In the genomic region with DNA sequence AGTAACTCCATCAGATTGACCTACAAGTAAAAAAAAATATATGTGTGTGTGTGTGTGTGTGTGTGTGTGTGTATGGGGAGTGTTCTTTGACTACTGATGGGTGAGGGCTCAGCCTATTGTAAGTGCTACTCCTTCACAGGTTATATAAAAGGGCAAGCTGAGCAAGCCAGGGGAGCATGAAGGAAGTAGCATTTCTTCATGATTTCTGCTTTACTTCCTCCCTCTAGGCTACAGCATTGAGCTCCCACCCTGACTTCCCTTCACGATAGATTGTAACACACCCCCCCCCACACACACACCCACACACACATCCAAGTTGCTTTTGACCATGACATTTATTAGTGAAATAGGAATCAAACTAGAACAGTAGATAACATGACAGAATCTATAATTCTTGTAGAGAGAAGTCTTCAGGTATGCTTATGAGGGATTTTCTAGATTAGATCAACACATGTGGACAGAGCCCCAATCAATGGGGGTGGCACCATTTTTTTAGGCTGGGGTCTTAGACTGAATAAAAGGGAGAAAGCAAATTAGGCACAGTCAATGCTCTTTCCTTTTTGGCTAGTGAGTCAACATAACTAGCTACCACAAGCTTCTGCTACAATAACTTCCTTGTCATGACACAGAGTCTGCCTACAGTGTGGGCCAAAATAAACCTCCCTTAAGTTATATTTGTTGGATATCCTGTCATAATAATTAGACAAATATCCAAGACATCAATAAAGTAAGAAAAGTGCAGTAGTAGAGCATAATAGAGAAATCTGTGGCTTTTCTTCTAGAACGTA, we compare ENCODE assay signal across 25 mouse cellular contexts.
DNase-seq lines count a peak whose midpoint lies in the region; ATAC-seq and TF ChIP-seq lines count a peak whose summit lies in the region.
"Had no signal": no experiment of that assay in that cellular context is flagged by ENCODE, and none has a peak within 500 bp of the region (broad histone marks: within the 10 kb centered on the region; RNA-seq: fewer than 3 reads in every experiment).

No protein-coding gene starts in this region.

- no peak for DNase-seq in layer of hippocampus, adult 2 months (ENCODE audit: low spot score in 2 of 2)
- DNase-seq in layer of hippocampus, adult 18-20 months (ENCODE audit: low spot score in 2 of 2), result no peak
- DNase-seq in NIH3T3 (ENCODE audit: low read depth), result peak; percentile 3
- DNase-seq in ovary, postnatal 36 days (ENCODE audit: low spot score), result no peak
- DNase-seq in urinary bladder, postnatal 14 days (ENCODE audit: low spot score), result no peak
- DNase-seq in testis, postnatal 14 days (ENCODE audit: low spot score), result no peak
- DNase-seq: adrenal gland, postnatal 25 days; cerebellum, adult 11-12 months; cerebellum, postnatal 10 days; gastrocnemius, adult 2 months; heart, adult 18-20 months; heart, postnatal 14 days; kidney, postnatal 36 days; layer of hippocampus, adult 9-11 months; lung, adult 18-20 months; lung, postnatal 10 days; right cerebral cortex, adult 18-20 months had no signal

- ATAC-seq in granulocyte monocyte progenitor cell, adult 5-6 weeks (replicated peaks; ENCODE audit: poor library complexity, severe bottlenecking), result peak; percentile 81
- ATAC-seq in neutrophil, adult 5-6 weeks (ENCODE audit: extremely low read depth, insufficient number of reproducible peaks, low FRiP score, poor library complexity, severe bottlenecking), result peak; percentile 71; the same call in 1 of the 2 replicates
- ATAC-seq: intestine, postnatal 0 days; liver, embryonic 12.5 days had no signal

- H3K4me3 ChIP-seq in layer of hippocampus, adult 2 months, result no peak overlapping the region
- H3K4me3 ChIP-seq: forebrain, embryonic 12.5 days; gastrocnemius, adult 2 months; heart, embryonic 13.5 days; hindbrain, embryonic 12.5 days; limb, embryonic 13.5 days; liver, embryonic 12.5 days had no signal

- H3K27ac ChIP-seq in layer of hippocampus, adult 2 months, result peak overlapping the region; percentile 39
- H3K27ac ChIP-seq: forebrain, embryonic 12.5 days; gastrocnemius, adult 2 months; heart, embryonic 13.5 days; hindbrain, embryonic 12.5 days; limb, embryonic 13.5 days; liver, embryonic 12.5 days had no signal

- no peak for TF ChIP-seq CTCF in layer of hippocampus, adult 2 months (conservative IDR thresholded peaks at IDR 0.05)
